ENCODE assay signal across 15 mouse cellular contexts in the genomic region with DNA sequence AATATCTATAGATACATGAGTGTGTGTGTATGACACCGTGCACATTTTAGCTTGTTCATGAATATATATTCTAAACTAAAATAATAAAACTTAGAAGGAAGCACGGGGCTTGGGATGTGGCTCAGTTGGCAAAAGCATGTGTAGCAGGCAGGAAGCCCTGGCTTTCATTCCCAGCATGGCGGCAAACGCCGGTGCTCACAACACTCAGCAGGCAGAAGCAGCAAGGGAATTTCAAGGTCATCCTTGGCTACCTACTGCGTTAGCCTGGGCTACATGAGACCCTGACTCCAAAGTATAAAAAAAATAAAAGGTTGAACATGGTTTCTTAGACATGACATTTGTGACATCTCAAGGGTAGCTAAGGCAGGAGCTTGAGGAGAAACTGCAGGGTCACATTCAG.
"Had no signal": no experiment of that assay in that cellular context is flagged by ENCODE, and none has a peak within 500 bp of the region (broad histone marks: within the 10 kb centered on the region; RNA-seq: fewer than 3 reads in every experiment).

No protein-coding gene starts in this region.

- DNase-seq: cerebellum, adult 9-10 months; cerebellum, adult 9-11 months; cerebellum, postnatal 10 days; cerebellum, postnatal 14 days; cerebellum, postnatal 25 days; cerebellum, postnatal 36 days; embryo, embryonic 11 days; forebrain, postnatal 0 days; gastrocnemius, adult 2 months; gastrocnemius, postnatal 10 days; gastrocnemius, postnatal 14 days; gastrocnemius, postnatal 25 days; gastrocnemius, postnatal 36 days; heart, adult 18-20 months; heart, adult 2 months had no signal
